Mouse (Mus musculus) gastrocnemius, postnatal 10 days (tissue): ENCODE measurements around the gene Hist1h2bb. TPM values are rescaled to one million over a fixed set of nuclear protein-coding genes. Genes with fewer than 3 reads are reported as not detected.
"Not testable (repeated sequence)": the region's sequence is repeated elsewhere in the genome, so short reads cannot be mapped to it uniquely, and the experiment has no call there.

Experiments
- DNase-seq: peaks from one replicate; pipeline ENCODE4 v3.0.0; 2021; ENCODE audit warnings: mixed read lengths
- microRNA-seq, 2 experiments: library from miRNA; unstranded; fragments of <30 nt; microRNA quantifications; one replicate each; pipeline ENCODE4 v1.2.0; 2021
- total RNA-seq, 2 experiments: library from RNA; stranded (reverse); gene quantifications; 2 replicates each; pipeline ENCODE4 v1.2.3; 2021

Hist1h2bb gene
- total RNA-seq, 2 experiments from 2014 or later: 106 to 125 TPM

- no peak for DNase-seq
Observed at GRCm38 (mm10) chr13:23766772-23767171, 20.2 kb downstream of the Hist1h2bb start.

- DNase-seq: no peak
Observed at GRCm38 (mm10) chr13:23768834-23769397, 22.4 kb downstream of the Hist1h2bb start.

GRCm38 (mm10) chr13:23769613-23770012 is 23.1 kb downstream of the Hist1h2bb start, which contains the start of gene Trim38:
Trim38 (plus strand) TSS chr13:23769913.
- not testable (repeated sequence) for DNase-seq

GRCm38 (mm10) chr13:23772561-23773313 is 26.2 kb downstream of the Hist1h2bb start:
- DNase-seq: peak; percentile 19

- DNase-seq: no peak
Observed at GRCm38 (mm10) chr13:23778339-23778738, 31.8 kb downstream of the Hist1h2bb start.

- no peak for DNase-seq
Observed at GRCm38 (mm10) chr13:23779025-23779424, 32.5 kb downstream of the Hist1h2bb start.

- DNase-seq: peak; percentile 18
Observed at GRCm38 (mm10) chr13:23792520-23792919, 46.0 kb downstream of the Hist1h2bb start.

Small RNA genes lying within 50 kb of the gene (microRNA-seq; reads per million reads assigned to microRNA genes)
- gene Gm44314: 0 reads per million in 2 experiments
- gene Gm44484: 0 reads per million in 2 experiments

Other genes with a start within 250 kb of the Hist1h2bb start
- gene Hist1h4h, start 215.7 kb upstream of the Hist1h2bb start, total RNA-seq: 100 to 1,000 TPM; 473 to 507 TPM
- 100 to 1,000 TPM; 189 to 190 TPM for gene Hist1h2af, start 212.8 kb upstream of the Hist1h2bb start, total RNA-seq
- 10 to 100 TPM; 58.4 to 59.9 TPM for gene Hist1h3g, start 211.3 kb upstream of the Hist1h2bb start, total RNA-seq
- gene Hist1h2bh, start 203.3 kb upstream of the Hist1h2bb start, total RNA-seq: 10 to 100 TPM; 11.8 to 13.3 TPM
- 10 to 100 TPM; 53.8 to 66.7 TPM for gene Hist1h3f, start 202.7 kb upstream of the Hist1h2bb start, total RNA-seq
- gene Hist1h4f, start 195.1 kb upstream of the Hist1h2bb start, total RNA-seq: 100 to 1,000 TPM; 285 to 328 TPM
- 10 to 100 TPM; 17.8 to 19.5 TPM for gene Hist1h1d, start 193.5 kb upstream of the Hist1h2bb start, total RNA-seq
- 100 to 1,000 TPM; 121 to 135 TPM for gene Hist1h3e, start 184.4 kb upstream of the Hist1h2bb start, total RNA-seq
- gene Hist1h2ae, start 175.5 kb upstream of the Hist1h2bb start, total RNA-seq: 10 to 100 TPM; 34.2 to 37.9 TPM
- 100 to 1,000 TPM; 245 to 257 TPM for gene Hist1h2bg, start 175.3 kb upstream of the Hist1h2bb start, total RNA-seq
- 100 to 1,000 TPM; 121 to 140 TPM for gene Hist1h2bf, start 172.5 kb upstream of the Hist1h2bb start, total RNA-seq
- 10 to 100 TPM; 16.0 to 20.6 TPM for gene Hist1h2ad, start 172.4 kb upstream of the Hist1h2bb start, total RNA-seq
- 10 to 100 TPM; 25.8 to 30.6 TPM for gene Hist1h3d, start 171.0 kb upstream of the Hist1h2bb start, total RNA-seq
- 100 to 1,000 TPM; 165 to 171 TPM for gene Hist1h4d, start 165.1 kb upstream of the Hist1h2bb start, total RNA-seq
- 10 to 100 TPM; 36.6 to 38.0 TPM for gene Hist1h2be, start 125.6 kb upstream of the Hist1h2bb start, total RNA-seq
- 100 to 1,000 TPM; 182 to 186 TPM for gene Hist1h1e, start 124.2 kb upstream of the Hist1h2bb start, total RNA-seq
- 1 to 10 TPM; 6.3 to 6.7 TPM for gene Hist1h2ac, start 62.8 kb upstream of the Hist1h2bb start, total RNA-seq
- gene Hist1h2bc, start 62.5 kb upstream of the Hist1h2bb start, total RNA-seq: 10 to 100 TPM; 87.0 to 92.4 TPM
- under 1 TPM; 0.59 to 0.63 TPM for gene Hist1h1t, start 50.9 kb upstream of the Hist1h2bb start, total RNA-seq
- 100 to 1,000 TPM; 153 to 157 TPM for gene Hist1h4c, start 48.3 kb upstream of the Hist1h2bb start, total RNA-seq
- gene Hfe, start 35.9 kb upstream of the Hist1h2bb start, total RNA-seq: 1 to 10 TPM; 8.1 to 9.5 TPM
- 100 to 1,000 TPM; 361 to 459 TPM for gene Hist1h1c, start 7.9 kb upstream of the Hist1h2bb start, total RNA-seq
- gene Hist1h3c, start 1.1 kb upstream of the Hist1h2bb start, total RNA-seq: 10 to 100 TPM; 86.2 to 86.5 TPM
- 100 to 1,000 TPM; 187 to 217 TPM for gene Hist1h2ab, start 4.4 kb downstream of the Hist1h2bb start, total RNA-seq
- gene Hist1h3b, start 5.5 kb downstream of the Hist1h2bb start, total RNA-seq: 100 to 1,000 TPM; 213 to 261 TPM
- gene Hist1h4b, start 10.3 kb downstream of the Hist1h2bb start, total RNA-seq: 100 to 1,000 TPM; 131 to 149 TPM
- 100 to 1,000 TPM; 140 to 160 TPM for gene Hist1h4a, start 14.5 kb downstream of the Hist1h2bb start, total RNA-seq
- 100 to 1,000 TPM; 159 to 176 TPM for gene Hist1h3a, start 15.7 kb downstream of the Hist1h2bb start, total RNA-seq
- 100 to 1,000 TPM; 124 to 147 TPM for gene Hist1h1a, start 16.9 kb downstream of the Hist1h2bb start, total RNA-seq
- not detected for gene Trim38, start 23.2 kb downstream of the Hist1h2bb start, total RNA-seq
- gene Slc17a2, start 60.3 kb downstream of the Hist1h2bb start, total RNA-seq: under 1 TPM in 1 of 2 experiments, not detected in 1; 0.11 TPM
- under 1 TPM in 1 of 2 experiments, not detected in 1; 0.07 TPM for gene Slc17a3, start 92.7 kb downstream of the Hist1h2bb start, total RNA-seq
- gene Slc17a1, start 121.0 kb downstream of the Hist1h2bb start, total RNA-seq: not detected
- gene Slc17a4, start 168.3 kb downstream of the Hist1h2bb start, total RNA-seq: not detected
- not detected for gene Hist1h2ba, start 187.4 kb downstream of the Hist1h2bb start, total RNA-seq
- not detected for gene Hist1h2aa, start 187.7 kb downstream of the Hist1h2bb start, total RNA-seq
- not detected for gene Scgn, start 244.5 kb downstream of the Hist1h2bb start, total RNA-seq